Mouse (Mus musculus) midbrain, embryonic 16.5 days (tissue): ENCODE results near the gene Scimp. TPM values are rescaled to one million over a fixed set of nuclear protein-coding genes. Genes with fewer than 3 reads are reported as not detected.
"Not testable (repeated sequence)": the region's sequence is repeated elsewhere in the genome, so short reads cannot be mapped to it uniquely, and the experiment has no call there.

ENCODE experiments used
- ATAC-seq: fragments of 200-750 bp; cut with Nextera tagmentation; 2 replicates; pipeline ENCODE4 v1.8.0; 2017; ENCODE audit warnings: moderate TSS enrichment
- H3K27ac ChIP-seq: fragments of 300-500 bp; sonication (generic); 2 replicates; pipeline ENCODE4 v1.5.1; 2014; ENCODE audit warnings: mild to moderate bottlenecking, low read length, mixed read lengths
- H3K27me3 ChIP-seq: fragments of 300-500 bp; sonication (generic); 2 replicates; pipeline ENCODE4 v1.6.1; 2014; ENCODE audit warnings: low read depth, low read length, mixed read lengths; ENCODE audit not compliant: control insufficient read depth, insufficient read depth
- H3K36me3 ChIP-seq: fragments of 300-500 bp; sonication (generic); 2 replicates; pipeline ENCODE4 v1.6.1; 2014; ENCODE audit warnings: mild to moderate bottlenecking, low read length, moderate library complexity, mixed read lengths; ENCODE audit not compliant: control insufficient read depth, insufficient read depth
- H3K4me1 ChIP-seq: fragments of 300-500 bp; sonication (generic); 2 replicates; pipeline ENCODE4 v1.6.1; 2014; ENCODE audit warnings: mild to moderate bottlenecking, low read length, mixed read lengths; ENCODE audit not compliant: control insufficient read depth, insufficient read depth
- H3K4me2 ChIP-seq: fragments of 300-500 bp; sonication (generic); 2 replicates; pipeline ENCODE4 v1.6.1; 2014; ENCODE audit warnings: mild to moderate bottlenecking, low read length, mixed read lengths
- H3K4me3 ChIP-seq: fragments of 300-500 bp; sonication (generic); 2 replicates; pipeline ENCODE4 v1.5.1; 2014; ENCODE audit warnings: low read depth, mild to moderate bottlenecking, low read length, moderate library complexity, mixed read lengths
- H3K9ac ChIP-seq: fragments of 300-500 bp; sonication (generic); 2 replicates; pipeline ENCODE4 v1.6.1; 2014; ENCODE audit warnings: low read depth, low read length, mixed read lengths
- H3K9me3 ChIP-seq: fragments of 300-500 bp; sonication (generic); replicated peaks from 2 replicates; pipeline ENCODE4 v1.6.1; 2014; ENCODE audit warnings: mild to moderate bottlenecking, low read length, mixed read lengths; ENCODE audit not compliant: control insufficient read depth, poor library complexity, severe bottlenecking
- WGBS: fragments of 180-500 bp; shearing (Covaris S2); extraction: QIAGEN DNeasy Blood & Tissue Kit; methylation state at CpG from one replicate; pipeline ENCODE4 v1.1.7; 2014; 5-methylcytosine and 5-hydroxymethylcytosine counted together
- polyA plus RNA-seq: library from polyadenylated mRNA; unstranded; fragments of >200 nt; fragmentation: Nextera tagmentation; extraction: Ambion mirVana; gene quantifications from 2 replicates; pipeline ENCODE4 v1.2.1, GENCODE M21; 2015

The Scimp gene
- polyA plus RNA-seq, 1 experiment from 2014 or later: not detected

GRCm38 (mm10) chr11:70763936-70764808, 48.2 kb downstream of the Scimp start, which contains the start of gene Zfp3:
TSS of gene Zfp3 (plus strand) at chr11:70764209.
- H3K27me3 ChIP-seq: no peaks in the 10 kb centered on the region
- peak within 1 kb of the TSS; percentile 79 for H3K27ac ChIP-seq
- H3K4me3 ChIP-seq: peak within 1 kb of the TSS; percentile 76
- H3K9me3 ChIP-seq: no peaks in the 10 kb centered on the region
- H3K4me1 ChIP-seq: peaks cover 11% of the 10 kb centered on the region
- peak within 1 kb of the TSS; percentile 89 for H3K4me2 ChIP-seq
- under 1% methylated on average over 78 of the region's 78 CpGs for WGBS
- peak; percentile 93 for ATAC-seq
- H3K36me3 ChIP-seq: peaks cover 8% of the 10 kb centered on the region; the same call in 1 of the 2 replicates
- H3K9ac ChIP-seq: peak within 1 kb of the TSS; percentile 84

GRCm38 (mm10) chr11:70763582-70763935, 48.8 kb downstream of the Scimp start:
- peak overlapping the region; percentile 79 for H3K27ac ChIP-seq
- H3K4me3 ChIP-seq: peak overlapping the region; percentile 76
- peak overlapping the region; percentile 89 for H3K4me2 ChIP-seq
- H3K4me1 ChIP-seq: peaks cover 11% of the 10 kb centered on the region
- H3K9ac ChIP-seq: peak overlapping the region; percentile 84
- ATAC-seq: peak; percentile 34; the same call in 1 of the 2 replicates
- WGBS: 24% methylated on average over 3 of the region's 3 CpGs
- no peaks in the 10 kb centered on the region for H3K9me3 ChIP-seq
- peaks cover 8% of the 10 kb centered on the region; the same call in 1 of the 2 replicates for H3K36me3 ChIP-seq
- no peaks in the 10 kb centered on the region for H3K27me3 ChIP-seq

- Histone ChIP-seq H3K36me3 (peaks cover 3% of the 10 kb centered on the region; the same call in 1 of the 2 replicates), H3K27me3 (no peaks in the 10 kb centered on the region), H3K4me2 (no peak overlapping the region), H3K4me1 (peaks cover 11% of the 10 kb centered on the region), H3K9ac (no peak overlapping the region), H3K9me3 (no peaks in the 10 kb centered on the region), H3K27ac (no peak overlapping the region), H3K4me3 (no peak overlapping the region)
- ATAC-seq: no peak
- WGBS: 89% methylated on average over 9 of the region's 9 CpGs
These were observed 49.7 kb downstream of the Scimp start for GRCm38 (mm10) chr11:70762641-70763040.

GRCm38 (mm10) chr11:70760446-70760845, 51.9 kb downstream of the Scimp start:
- not testable (repeated sequence) for H3K4me3 ChIP-seq, H3K36me3 ChIP-seq, ATAC-seq, H3K27me3 ChIP-seq, H3K9me3 ChIP-seq, H3K4me1 ChIP-seq, H3K9ac ChIP-seq, H3K4me2 ChIP-seq, H3K27ac ChIP-seq
- 65% methylated on average over 3 of the region's 3 CpGs for WGBS

GRCm38 (mm10) chr11:70755645-70756044, 56.7 kb downstream of the Scimp start:
- H3K27me3 ChIP-seq: no peaks in the 10 kb centered on the region
- no peaks in the 10 kb centered on the region for H3K9me3 ChIP-seq
- H3K36me3 ChIP-seq: no peaks in the 10 kb centered on the region
- no peak overlapping the region for H3K4me3 ChIP-seq
- peak overlapping the region; percentile 18; the same call in 1 of the 2 replicates for H3K4me2 ChIP-seq
- ATAC-seq: peak; percentile 77
- no peaks in the 10 kb centered on the region for H3K4me1 ChIP-seq
- no peak overlapping the region for H3K27ac ChIP-seq
- H3K9ac ChIP-seq: peak overlapping the region; percentile 33; the same call in 1 of the 2 replicates
- WGBS: 7% methylated on average over 7 of the region's 7 CpGs

GRCm38 (mm10) chr11:70754958-70755357, 57.4 kb downstream of the Scimp start:
- Histone ChIP-seq H3K9ac (no peak overlapping the region), H3K36me3 (no peaks in the 10 kb centered on the region), H3K27me3 (no peaks in the 10 kb centered on the region), H3K4me2 (no peak overlapping the region), H3K4me1 (no peaks in the 10 kb centered on the region), H3K4me3 (no peak overlapping the region), H3K9me3 (no peaks in the 10 kb centered on the region), H3K27ac (no peak overlapping the region)
- no peak for ATAC-seq
- WGBS: 64% methylated on average over 7 of the region's 7 CpGs

- Histone ChIP-seq H3K27ac (no peak overlapping the region), H3K9me3 (no peaks in the 10 kb centered on the region), H3K4me1 (no peaks in the 10 kb centered on the region), H3K9ac (no peak overlapping the region), H3K36me3 (no peaks in the 10 kb centered on the region), H3K4me2 (no peak overlapping the region), H3K4me3 (no peak overlapping the region), H3K27me3 (no peaks in the 10 kb centered on the region)
- WGBS: 54% methylated on average over 4 of the region's 4 CpGs
- no peak for ATAC-seq
These were observed 57.9 kb downstream of the Scimp start for GRCm38 (mm10) chr11:70754476-70754875.

GRCm38 (mm10) chr11:70753146-70753545, 59.2 kb downstream of the Scimp start:
- WGBS: 89% methylated on average over 10 of the region's 10 CpGs
- Histone ChIP-seq H3K4me2 (no peak overlapping the region), H3K9ac (no peak overlapping the region), H3K4me1 (no peaks in the 10 kb centered on the region), H3K9me3 (no peaks in the 10 kb centered on the region), H3K27me3 (no peaks in the 10 kb centered on the region), H3K27ac (no peak overlapping the region), H3K4me3 (no peak overlapping the region), H3K36me3 (no peaks in the 10 kb centered on the region)
- no peak for ATAC-seq

- Histone ChIP-seq H3K9ac (no peak overlapping the region), H3K27me3 (no peaks in the 10 kb centered on the region), H3K4me3 (no peak overlapping the region), H3K4me2 (no peak overlapping the region), H3K27ac (no peak overlapping the region), H3K4me1 (no peaks in the 10 kb centered on the region), H3K36me3 (no peaks in the 10 kb centered on the region), H3K9me3 (no peaks in the 10 kb centered on the region)
- 88% methylated on average over 4 of the region's 4 CpGs for WGBS
- ATAC-seq: no peak
These were observed 59.9 kb downstream of the Scimp start for GRCm38 (mm10) chr11:70752337-70753017.
